Mouse (Mus musculus) layer of hippocampus, postnatal 14 days (tissue): ENCODE measurements around the gene Calhm4. TPM values are rescaled to one million over a fixed set of nuclear protein-coding genes. Genes with fewer than 3 reads are reported as not detected.

ENCODE experiments used
- DNase-seq, 2 experiments: peaks; one replicate each; pipeline ENCODE4 v3.0.0; 2021 to 2022; ENCODE audit warnings: low spot score in 2 of 2, mixed read lengths in 1 of 2
- long read RNA-seq, 2 experiments: library from polyadenylated mRNA; stranded (forward); transcript quantifications; one replicate each; pipeline ENCODE4 v2.0.0; 2021
- total RNA-seq, 2 experiments: library from RNA; stranded (reverse); gene quantifications; 2 replicates each; pipeline ENCODE4 v1.2.3; 2021

The Calhm4 gene
- total RNA-seq, result not detected
- long read RNA-seq, experiment 1, result 0 reads
- long read RNA-seq, experiment 2, result 0 reads

DNA sequence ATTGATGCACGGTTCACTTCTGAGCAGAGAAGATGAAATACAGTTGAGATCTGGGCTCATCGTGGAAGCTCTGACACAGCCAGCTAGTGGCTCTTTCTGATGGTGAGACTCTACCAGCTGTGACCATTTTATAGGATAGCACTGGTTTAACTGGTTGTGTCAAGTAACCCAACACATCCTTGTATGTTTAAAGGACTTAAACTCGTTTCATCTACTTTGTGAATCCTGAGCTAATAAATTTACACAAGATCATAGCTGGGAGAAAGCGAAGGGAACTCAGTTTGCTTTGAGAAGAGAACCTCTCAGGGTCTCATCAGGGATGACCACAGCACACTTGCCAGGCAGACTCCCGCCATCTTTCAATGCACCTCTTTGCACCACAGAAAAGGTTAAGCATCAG lies at the start of gene Calhm4:
Calhm4 (minus strand) TSS at position 101 of the 400 bp plus-strand sequence.
- DNase-seq, result no peak

DNA sequence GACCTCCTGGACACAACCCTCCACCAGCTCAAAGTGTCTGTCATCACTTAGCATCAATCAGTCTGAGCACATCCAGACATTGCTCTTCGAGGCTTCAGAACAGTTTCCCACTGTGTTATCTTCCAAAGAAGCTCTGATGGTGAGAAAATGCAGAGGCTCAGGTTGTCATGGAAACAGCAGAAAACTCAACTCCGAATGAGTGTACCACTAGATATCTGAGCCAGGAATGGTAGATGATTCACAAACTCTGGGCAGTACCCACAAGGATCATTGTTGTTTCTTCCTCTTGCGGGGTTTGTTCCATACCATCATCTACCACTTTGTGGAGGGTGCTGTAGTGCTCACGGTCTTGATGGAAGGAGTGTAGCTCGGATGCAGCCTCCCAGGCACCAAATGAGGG lies 47.8 kb upstream of the Calhm4 start:
- DNase-seq, result peak in 1 of 2 experiments; percentile 26

DNA sequence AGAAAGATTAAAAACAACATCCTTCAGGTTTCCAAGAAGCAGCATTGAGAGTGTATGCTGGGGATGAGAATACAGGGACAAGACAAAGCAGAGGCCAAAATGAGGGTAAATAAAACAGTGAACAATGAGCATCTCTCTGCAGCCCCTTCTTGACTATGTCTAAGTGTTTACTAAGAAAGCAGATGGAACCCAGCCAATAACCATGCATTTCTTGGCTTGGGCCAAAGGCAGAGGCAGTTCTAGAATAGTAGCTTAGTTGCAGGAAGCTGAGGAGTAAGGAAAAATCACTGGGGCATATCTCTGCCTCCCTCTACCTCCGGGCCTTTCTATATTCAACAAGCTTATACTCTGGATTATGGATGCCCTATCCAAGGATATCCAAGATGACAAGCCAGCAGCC lies 46.4 kb upstream of the Calhm4 start:
- DNase-seq, result no peak

DNA sequence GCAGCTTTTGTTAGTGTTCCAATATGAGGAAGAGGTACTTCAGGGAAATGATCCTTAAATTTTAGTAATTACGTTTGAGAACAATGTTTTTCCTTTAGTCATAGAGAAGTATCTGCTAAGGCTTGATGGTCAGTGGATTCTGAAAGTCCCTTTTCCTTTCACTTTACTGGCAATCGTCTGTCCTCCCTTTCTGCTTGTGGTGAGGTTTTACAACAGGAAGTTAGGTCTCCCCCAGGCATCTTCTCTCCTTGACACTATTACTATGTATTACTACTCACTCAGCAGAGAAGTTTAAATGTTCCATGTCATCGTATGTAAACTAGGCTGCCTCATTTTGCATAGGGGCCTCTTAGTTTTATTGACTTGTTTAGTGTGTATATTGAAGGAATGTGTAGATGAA lies 45.4 kb upstream of the Calhm4 start:
- DNase-seq, result no peak

GRCm38 (mm10) chr10:34088515-34088914 lies 44.4 kb upstream of the Calhm4 start:
- no peak for DNase-seq

- DNase-seq, result no peak
Measured at GRCm38 (mm10) chr10:34086514-34086913, 42.4 kb upstream of the Calhm4 start.

- no peak for DNase-seq
Measured at GRCm38 (mm10) chr10:34074522-34075200, 30.6 kb upstream of the Calhm4 start.

DNA sequence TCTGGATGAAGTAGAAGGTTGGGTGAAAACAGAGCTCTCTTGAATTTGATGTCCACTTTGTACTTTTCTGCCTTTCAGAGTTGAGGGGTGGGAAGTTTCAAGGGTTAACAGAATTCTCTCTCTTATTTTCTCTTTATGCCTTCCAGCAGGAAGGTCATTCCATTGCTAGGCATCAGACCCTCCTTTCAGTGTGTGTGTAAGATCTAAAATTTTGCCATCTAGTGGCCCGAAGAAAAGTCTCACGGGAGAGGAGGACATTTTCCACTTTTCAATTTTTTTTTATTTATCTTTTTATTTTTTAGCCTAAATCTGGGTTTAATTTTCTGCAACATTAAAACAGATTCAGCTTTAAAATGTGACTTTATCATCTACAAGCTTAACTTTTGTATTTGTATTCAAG lies 27.5 kb upstream of the Calhm4 start:
- no peak for DNase-seq

DNA sequence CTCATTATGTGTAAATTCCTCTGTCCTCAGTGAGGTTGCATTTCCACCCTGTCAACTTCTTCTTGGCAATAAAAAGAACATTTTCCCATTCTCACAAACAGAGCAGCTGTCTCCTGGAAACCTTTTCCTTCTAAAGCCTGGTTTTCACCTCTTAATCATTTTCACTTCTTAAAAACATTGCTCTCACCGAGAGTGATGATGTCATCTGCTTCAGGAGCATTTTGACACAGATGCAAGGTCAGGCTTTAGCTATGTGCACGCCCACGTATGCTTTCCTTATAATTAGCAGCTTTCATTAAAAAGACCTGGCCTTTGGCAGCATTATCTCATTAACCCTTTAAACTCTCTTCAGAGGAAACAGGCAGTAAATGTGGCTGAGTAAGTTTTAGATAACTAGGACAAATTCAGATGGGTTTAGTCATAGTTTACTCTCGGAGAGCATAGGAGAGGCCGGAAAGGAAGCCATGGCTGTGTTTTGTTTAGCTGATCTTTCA lies 26.9 kb upstream of the Calhm4 start:
- no peak for DNase-seq

- DNase-seq, result no peak
Measured at GRCm38 (mm10) chr10:34069606-34070005, 25.5 kb upstream of the Calhm4 start.

- DNase-seq, result no peak
Measured at GRCm38 (mm10) chr10:34066591-34066990, 22.5 kb upstream of the Calhm4 start.

DNA sequence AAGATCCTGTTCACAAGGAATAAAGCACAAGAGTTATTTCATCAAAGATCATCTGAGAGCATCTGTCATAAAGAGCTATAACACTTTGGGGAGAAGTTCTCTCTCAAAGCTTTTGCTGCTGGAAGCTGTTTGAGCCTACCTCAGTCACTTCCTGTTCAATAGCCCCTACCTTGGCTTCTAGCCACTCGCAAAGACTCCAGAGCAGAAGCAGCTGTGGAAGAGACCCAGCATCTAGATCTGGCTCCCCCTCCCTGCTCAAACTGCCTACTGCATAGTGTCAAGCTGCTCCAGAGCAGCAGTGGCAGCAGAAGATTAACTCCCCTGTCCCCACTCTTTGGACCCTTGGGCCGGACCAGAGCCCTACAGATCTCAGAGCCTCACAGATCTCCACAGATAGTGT lies 9.9 kb upstream of the Calhm4 start:
- DNase-seq, result no peak

DNA sequence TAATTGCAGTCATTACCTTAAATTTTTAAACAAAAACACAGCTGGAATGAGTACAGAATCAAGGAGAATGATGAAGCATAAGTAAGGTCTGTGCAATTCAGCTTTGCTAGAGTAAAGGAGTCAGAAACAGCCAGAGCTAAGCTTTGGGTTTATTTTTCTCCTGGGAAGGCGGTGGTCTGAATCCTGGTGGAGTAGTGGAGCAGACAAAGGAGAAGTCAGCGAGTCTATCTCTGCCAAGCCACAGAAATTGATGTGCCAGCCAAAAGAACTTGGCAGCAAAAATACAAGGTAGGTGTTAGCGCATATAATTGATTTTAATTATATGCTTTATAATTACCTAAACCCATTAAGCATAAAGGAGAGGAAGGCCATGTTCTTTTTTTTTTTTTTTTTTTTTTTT lies 6.7 kb downstream of the Calhm4 start, which contains the start of gene Trappc3l:
Trappc3l (plus strand) TSS at position 197 of the 400 bp plus-strand sequence.
- no peak for DNase-seq

GRCm38 (mm10) chr10:34036587-34036986 lies 7.5 kb downstream of the Calhm4 start:
- DNase-seq, result peak in 1 of 2 experiments; percentile 51

- DNase-seq, result peak; percentile 56 to 66
Measured at GRCm38 (mm10) chr10:34033630-34034305, 10.3 kb downstream of the Calhm4 start.

DNA sequence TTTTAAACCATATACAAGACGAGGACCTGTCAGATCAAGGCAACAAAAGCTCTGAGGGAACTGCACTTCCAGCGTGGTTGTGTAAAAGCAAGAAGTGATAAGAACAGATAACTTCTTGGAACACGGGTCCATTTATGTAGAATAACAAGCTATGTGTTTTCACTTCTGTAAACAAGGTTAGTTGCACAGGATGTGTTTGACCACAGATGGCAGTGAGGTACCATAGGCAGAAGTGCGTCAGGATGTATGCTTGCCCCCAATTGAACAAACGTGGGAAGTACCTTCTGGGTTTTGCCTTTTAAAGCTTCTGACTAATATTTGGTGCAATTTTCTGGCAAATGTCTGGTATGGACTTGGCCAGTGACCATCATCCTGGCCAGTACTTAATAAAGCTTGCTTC lies 13.8 kb downstream of the Calhm4 start:
- no peak for DNase-seq

GRCm38 (mm10) chr10:34019302-34020075 lies 24.6 kb downstream of the Calhm4 start, which contains the start of gene Rwdd1:
TSS of gene Rwdd1 (minus strand) at chr10:34019624.
- peak; percentile 97 to 99 for DNase-seq

DNA sequence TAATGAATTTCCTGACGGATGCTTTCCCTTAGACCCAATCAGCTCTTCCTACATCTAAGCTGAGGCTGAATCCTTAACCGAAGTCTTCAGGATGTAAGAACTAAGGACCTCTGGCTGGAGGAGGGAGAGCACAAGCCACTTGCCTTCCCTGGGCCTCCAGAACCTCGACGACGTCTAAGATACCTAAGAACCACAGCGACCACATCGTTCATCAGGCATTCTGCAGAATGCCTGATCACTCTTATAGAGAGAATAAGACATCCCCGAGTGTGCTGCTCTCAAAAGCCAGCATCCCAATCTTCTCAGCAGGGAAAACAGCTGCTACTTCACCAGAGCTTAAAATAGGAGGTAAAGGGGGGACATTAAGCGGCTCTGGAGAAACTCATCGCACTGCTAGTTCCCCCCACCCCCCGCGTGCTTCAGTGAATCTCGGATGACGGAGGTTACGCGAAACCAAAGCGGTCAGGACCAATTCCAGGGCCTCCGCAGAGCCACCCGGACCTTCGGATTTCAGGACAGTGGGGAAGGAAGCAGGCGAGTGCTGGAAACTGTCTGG lies 25.3 kb downstream of the Calhm4 start:
- no peak for DNase-seq

GRCm38 (mm10) chr10:34013241-34013640 lies 30.9 kb downstream of the Calhm4 start:
- DNase-seq, result no peak

DNA sequence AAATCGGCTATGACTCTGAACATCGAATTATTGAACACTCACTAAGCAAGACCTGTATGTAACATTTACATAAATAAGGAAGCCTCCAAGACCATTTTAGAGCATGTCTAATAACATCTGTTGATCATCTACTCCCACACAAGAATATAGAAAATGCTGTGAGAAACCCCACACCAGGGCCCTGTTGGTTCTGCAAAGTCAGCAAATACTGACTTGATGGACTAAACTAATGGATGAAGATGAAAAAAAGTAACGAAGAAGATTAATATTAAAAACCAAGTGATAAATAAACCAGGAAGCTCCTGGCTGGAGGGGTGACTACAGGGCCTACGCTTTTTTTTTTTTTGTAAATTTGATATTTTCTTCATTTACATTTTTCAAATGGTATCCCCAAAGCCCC lies 31.5 kb downstream of the Calhm4 start:
- DNase-seq, result no peak

- DNase-seq, result no peak
Measured at GRCm38 (mm10) chr10:33998397-33998796, 45.7 kb downstream of the Calhm4 start.
